Comparison of ENCODE assay signal across 9 mouse cellular contexts in genomic region chr6:54325246-54325885, GRCm38 (mm10). TPM values are rescaled to one million over a fixed set of nuclear protein-coding genes. Genes with fewer than 3 reads are reported as not detected.
DNase-seq lines count a peak whose midpoint lies in the region; ATAC-seq and TF ChIP-seq lines count a peak whose summit lies in the region.
"Had no signal": no experiment of that assay in that cellular context is flagged by ENCODE, and none has a peak within 500 bp of the region (broad histone marks: within the 10 kb centered on the region; RNA-seq: fewer than 3 reads in every experiment).

Prr15 (plus strand) TSS chr6:54325835.

- H3K27ac ChIP-seq in heart, adult 2 months = no peak within 1 kb of the TSS
- no peak within 1 kb of the TSS for H3K27ac ChIP-seq in ES-Bruce4 (ENCODE audit: insufficient read depth, low read length)
- H3K27ac ChIP-seq in heart, postnatal 0 days (ENCODE audit: low read depth) = peak within 1 kb of the TSS; percentile 49; the same call in 1 of the 2 replicates
- no peak within 1 kb of the TSS for H3K27ac ChIP-seq in liver, postnatal 0 days (ENCODE audit: low read depth)

- no peak for ATAC-seq in heart, postnatal 0 days (ENCODE audit: insufficient read depth, low read depth)
- ATAC-seq in liver, postnatal 0 days = no peak

- H3K4me1 ChIP-seq in heart, adult 2 months (ENCODE audit: control insufficient read depth, insufficient read depth, low read length) = no peaks in the 10 kb centered on the region
- H3K4me1 ChIP-seq in ES-Bruce4 (ENCODE audit: control insufficient read depth, insufficient read depth, low read length) = no peaks in the 10 kb centered on the region
- no peaks in the 10 kb centered on the region for H3K4me1 ChIP-seq in heart, postnatal 0 days (ENCODE audit: control insufficient read depth, insufficient read depth)
- H3K4me1 ChIP-seq in liver, postnatal 0 days (ENCODE audit: insufficient read depth) = peaks cover 14% of the 10 kb centered on the region

- no peaks in the 10 kb centered on the region for H3K9me3 ChIP-seq in ES-Bruce4 (replicated peaks; ENCODE audit: control insufficient read depth, insufficient read depth, low read length, poor library complexity, severe bottlenecking)
- H3K9me3 ChIP-seq in heart, postnatal 0 days (replicated peaks; ENCODE audit: control insufficient read depth, low read length) = no peaks in the 10 kb centered on the region
- H3K9me3 ChIP-seq in liver, postnatal 0 days (ENCODE audit: low read length) = no peaks in the 10 kb centered on the region

- 23% methylated on average over 3 of the region's 3 CpGs for WGBS in heart, adult 2 months
- WGBS in heart, postnatal 0 days = 41% methylated on average over 3 of the region's 3 CpGs
- 51% methylated on average over 3 of the region's 3 CpGs for WGBS in liver, postnatal 0 days (ENCODE audit: insufficient replicate concordance)

- no peaks in the 10 kb centered on the region for H3K27me3 ChIP-seq in heart, adult 2 months (ENCODE audit: control insufficient read depth, insufficient read depth, low read length)
- H3K27me3 ChIP-seq in ES-Bruce4 (ENCODE audit: control insufficient read depth, insufficient read depth, low read length, poor library complexity, severe bottlenecking) = peaks cover 7% of the 10 kb centered on the region; the same call in 1 of the 2 replicates
- H3K27me3 ChIP-seq in heart, postnatal 0 days (ENCODE audit: control insufficient read depth, insufficient read depth, low read length) = peaks cover 17% of the 10 kb centered on the region
- H3K27me3 ChIP-seq in liver, postnatal 0 days (ENCODE audit: insufficient read depth, low read length) = 0 out of 2 replicates have a peak, but pooled peaks cover 4% of the 10 kb centered on the region

- intact Hi-C loops in heart, adult 2 months (cut with DNase I) = loop anchor here (5.0 kb wide), 1 partner anchor 73 kb away; no protein-coding TSS in a partner anchor
- intact Hi-C loops in heart, postnatal 10 days (cut with DNase I) = loop anchor here (5.0 kb wide), 1 partner anchor 68 kb away; no protein-coding TSS in a partner anchor

- no peak for DNase-seq in heart, adult 2 months
- DNase-seq in heart, postnatal 10 days = no peak
- DNase-seq in heart, postnatal 0 days (ENCODE audit: low spot score) = no peak
- no peak for DNase-seq in liver, postnatal 0 days
- no peak for DNase-seq in retina, postnatal 1 day
- no peak for DNase-seq in cerebellum, postnatal 10 days
- no peak for DNase-seq in kidney, adult 9 months
- DNase-seq: thymus, postnatal 25 days had no signal

- H3K4me2 ChIP-seq in heart, postnatal 0 days (ENCODE audit: low read depth, low read length) = peak within 1 kb of the TSS; percentile 99
- H3K4me2 ChIP-seq in liver, postnatal 0 days (ENCODE audit: low read depth, low read length) = peak within 1 kb of the TSS; percentile 91

- no peak for TF ChIP-seq CTCF in heart, adult 2 months (IDR thresholded peaks at IDR 0.05)
- TF ChIP-seq CTCF in ES-Bruce4 (IDR thresholded peaks at IDR 0.05; ENCODE audit: low read depth, low read length) = no peak
- TF ChIP-seq CTCF in heart, postnatal 0 days (IDR thresholded peaks at IDR 0.05; ENCODE audit: low read depth) = no peak
- TF ChIP-seq CTCF in liver, postnatal 0 days (IDR thresholded peaks at IDR 0.05; ENCODE audit: low read depth) = no peak

- H3K9ac ChIP-seq in heart, adult 2 months (ENCODE audit: low read depth, low read length) = peak within 1 kb of the TSS; percentile 5
- H3K9ac ChIP-seq in ES-Bruce4 (ENCODE audit: low read depth, poor library complexity, severe bottlenecking) = no peak within 1 kb of the TSS
- peak within 1 kb of the TSS; percentile 64 for H3K9ac ChIP-seq in heart, postnatal 0 days (replicated peaks; ENCODE audit: low read depth, low read length)
- no peak within 1 kb of the TSS for H3K9ac ChIP-seq in liver, postnatal 0 days (replicated peaks)

- no peaks in the 10 kb centered on the region for H3K36me3 ChIP-seq in heart, adult 2 months (ENCODE audit: control insufficient read depth, insufficient read depth, low read length)
- H3K36me3 ChIP-seq in ES-Bruce4 (ENCODE audit: control insufficient read depth, insufficient read depth, low read length, poor library complexity, severe bottlenecking) = no peaks in the 10 kb centered on the region
- H3K36me3 ChIP-seq in heart, postnatal 0 days (replicated peaks; ENCODE audit: control insufficient read depth, insufficient read depth, low read length) = no peaks in the 10 kb centered on the region
- no peaks in the 10 kb centered on the region for H3K36me3 ChIP-seq in liver, postnatal 0 days (replicated peaks; ENCODE audit: insufficient read depth, low read length)

- TF ChIP-seq POLR2A in heart, adult 2 months (IDR thresholded peaks at IDR 0.05; ENCODE audit: insufficient read depth, low read depth, low read length) = no peak
- TF ChIP-seq POLR2A in ES-Bruce4 (IDR thresholded peaks at IDR 0.05; ENCODE audit: insufficient read depth, low read length) = no peak

- no peaks in the 10 kb centered on the region for H3K79me2 ChIP-seq in heart, adult 2 months (replicated peaks; ENCODE audit: control insufficient read depth, insufficient read depth, low read length)

- peak within 1 kb of the TSS; percentile 55 for H3K4me3 ChIP-seq in heart, adult 2 months
- H3K4me3 ChIP-seq in ES-Bruce4 (ENCODE audit: low read depth, low read length) = peak within 1 kb of the TSS; percentile 53
- H3K4me3 ChIP-seq in heart, postnatal 0 days (ENCODE audit: low read depth, low read length) = peak within 1 kb of the TSS; percentile 64
- peak within 1 kb of the TSS; percentile 54 for H3K4me3 ChIP-seq in liver, postnatal 0 days (ENCODE audit: low read depth, low read length)

- TF ChIP-seq EP300 in heart, adult 2 months (IDR thresholded peaks at IDR 0.05; ENCODE audit: insufficient read depth, low read depth, low read length) = no peak
- TF ChIP-seq EP300 in ES-Bruce4 (IDR thresholded peaks at IDR 0.05; ENCODE audit: insufficient read depth, low read depth, low read length) = no peak
- no peak for TF ChIP-seq EP300 in heart, postnatal 0 days (IDR thresholded peaks at IDR 0.05; ENCODE audit: low read depth)
- no peak for TF ChIP-seq EP300 in liver, postnatal 0 days (IDR thresholded peaks at IDR 0.05; ENCODE audit: low read depth)

RNA-seq across cellular contexts. Expression of gene Prr15, which starts in this region (rescaled TPM):
- 1 to 10 TPM; 1.7 to 2.6 TPM for total RNA-seq in heart, adult 2 months (2021)
- polyA plus RNA-seq in heart, adult 2 months (2012; rRNA removed) = 1.1 and 1.2 TPM in 2 replicates
- 1 to 10 TPM; 3.6 to 4.5 TPM for total RNA-seq in heart, postnatal 10 days (2021)
- 0.79 and 2.1 TPM in 2 replicates for polyA plus RNA-seq in ES-Bruce4 (2011; ENCODE audit: insufficient read depth, insufficient read length, low read depth, missing spikeins)
- 7.5 and 16.7 TPM in 2 replicates for total RNA-seq in heart, postnatal 0 days (2014; rRNA removed; ENCODE audit: low replicate concordance)
- 14.3 and 14.8 TPM in 2 replicates for polyA plus RNA-seq in heart, postnatal 0 days (2015; fragmentation: Nextera tagmentation; extraction: Ambion mirVana)
- polyA plus RNA-seq in liver, postnatal 0 days (2015; fragmentation: Nextera tagmentation; extraction: Ambion mirVana) = 0.81 and 0.94 TPM in 2 replicates

Comparison
In these comparisons a context has a peak if more than half of its experiments do, and no peak if none do; other contexts are left out.
1. H3K9ac ChIP-seq: peak in heart, adult 2 months (single experiment) and heart, postnatal 0 days (single experiment); none in ES-Bruce4 (single experiment) and liver, postnatal 0 days (single experiment).
2. Peak in every context shown above with its lines, with median percentiles within 50 percentile points of each other: H3K4me3 ChIP-seq.